Mouse (Mus musculus) liver, postnatal 0 days (tissue): ENCODE data around the gene Pwwp2b.

Experiments used
- CTCF ChIP-seq: sonication (generic); IDR thresholded peaks from 2 replicates; pipeline ENCODE4 v1.5.1; 2016; ENCODE audit warnings: antibody characterized with exemption, low read depth
- EP300 ChIP-seq: IDR thresholded peaks from 2 replicates; pipeline ENCODE4 v1.6.1; 2016; ENCODE audit warnings: antibody characterized with exemption, low read depth, mild to moderate bottlenecking

DNA sequence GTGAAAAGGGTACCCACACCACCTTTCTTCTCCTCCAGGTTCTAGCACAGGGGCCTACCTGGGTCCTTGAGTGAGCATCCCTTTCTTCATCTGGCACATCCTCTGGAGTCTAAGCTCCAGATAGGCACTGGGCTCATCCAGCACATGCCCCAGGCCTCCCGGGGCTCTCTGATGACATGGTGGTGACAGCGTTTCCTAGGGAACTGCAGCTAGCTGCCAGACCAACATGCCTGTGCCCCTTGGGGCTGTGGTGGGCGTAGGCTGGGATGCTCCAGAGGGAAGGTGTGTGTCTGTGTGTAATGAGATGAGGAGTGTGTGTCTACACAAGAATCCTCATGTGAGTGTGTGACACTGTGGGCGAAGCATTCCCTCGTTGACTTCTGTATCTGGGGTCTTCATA, 31.3 kb downstream of the Pwwp2b start:
- TF ChIP-seq CTCF, result no peak
- no peak for TF ChIP-seq EP300
